Mouse (Mus musculus) megakaryocyte, embryonic 14.5 days (primary cell): ENCODE results near the gene Plaa. TPM values are rescaled to one million over a fixed set of nuclear protein-coding genes. Genes with fewer than 3 reads are reported as not detected.

Experiments
- H3K27me3 ChIP-seq: replicated peaks from 2 replicates; pipeline ENCODE3; 2012; ENCODE audit warnings: inconsistent platforms
- H3K36me3 ChIP-seq: replicated peaks from 2 replicates; pipeline ENCODE3; 2012; ENCODE audit warnings: low read length, inconsistent platforms, mixed read lengths
- H3K4me1 ChIP-seq: 2 replicates; pipeline ENCODE4 v1.6.1; 2012; ENCODE audit warnings: inconsistent platforms
- H3K4me3 ChIP-seq: replicated peaks from 2 replicates; pipeline ENCODE3; 2012; ENCODE audit warnings: moderate library complexity, mild to moderate bottlenecking, inconsistent platforms
- H3K9me3 ChIP-seq: 2 replicates; pipeline ENCODE4 v1.6.1; 2012; ENCODE audit warnings: inconsistent platforms
- FLI1 ChIP-seq: IDR thresholded peaks from 2 replicates; pipeline ENCODE4 v1.6.1; 2012; ENCODE audit warnings: low read length, inconsistent platforms, mixed read lengths
- GATA1 ChIP-seq: IDR thresholded peaks from 3 replicates; pipeline ENCODE4 v1.6.1; 2012; ENCODE audit warnings: mixed read lengths, low read length, inconsistent platforms, borderline replicate concordance
- polyA plus RNA-seq: library from polyadenylated mRNA; stranded (reverse); fragments of >175 nt; gene quantifications from 2 replicates; pipeline ENCODE4 v1.2.3, GENCODE M21; 2012; ENCODE audit warnings: low replicate concordance; ENCODE audit not compliant: insufficient read depth

Plaa gene
- polyA plus RNA-seq, 1 experiment, result 31.1 TPM

DNA sequence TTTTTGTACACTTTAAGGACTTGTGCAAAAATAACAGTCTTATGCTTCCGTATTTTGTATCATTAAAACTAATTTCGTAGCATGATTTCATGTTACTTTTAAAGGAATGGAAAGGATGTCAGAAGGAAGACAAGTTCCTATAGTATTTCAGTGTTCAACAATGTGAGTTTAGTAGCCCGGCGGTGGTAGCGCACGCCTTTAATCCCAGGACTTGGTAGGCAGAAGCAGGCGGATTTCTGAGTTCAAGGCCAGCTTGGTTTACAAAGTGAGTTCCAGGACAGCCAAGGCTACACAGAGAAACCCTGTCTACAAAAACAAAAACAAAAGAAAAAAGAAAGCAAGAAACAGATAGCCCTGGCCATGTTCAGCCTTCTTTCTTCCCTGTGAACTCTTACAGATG is 45.9 kb downstream of the Plaa start:
- H3K36me3 ChIP-seq, result no peaks in the 10 kb centered on the region
- TF ChIP-seq GATA1, result no peak
- peak overlapping the region; percentile 98 for H3K4me3 ChIP-seq
- H3K4me1 ChIP-seq, result peaks cover 20% of the 10 kb centered on the region
- no peaks in the 10 kb centered on the region for H3K9me3 ChIP-seq
- H3K27me3 ChIP-seq, result no peaks in the 10 kb centered on the region

DNA sequence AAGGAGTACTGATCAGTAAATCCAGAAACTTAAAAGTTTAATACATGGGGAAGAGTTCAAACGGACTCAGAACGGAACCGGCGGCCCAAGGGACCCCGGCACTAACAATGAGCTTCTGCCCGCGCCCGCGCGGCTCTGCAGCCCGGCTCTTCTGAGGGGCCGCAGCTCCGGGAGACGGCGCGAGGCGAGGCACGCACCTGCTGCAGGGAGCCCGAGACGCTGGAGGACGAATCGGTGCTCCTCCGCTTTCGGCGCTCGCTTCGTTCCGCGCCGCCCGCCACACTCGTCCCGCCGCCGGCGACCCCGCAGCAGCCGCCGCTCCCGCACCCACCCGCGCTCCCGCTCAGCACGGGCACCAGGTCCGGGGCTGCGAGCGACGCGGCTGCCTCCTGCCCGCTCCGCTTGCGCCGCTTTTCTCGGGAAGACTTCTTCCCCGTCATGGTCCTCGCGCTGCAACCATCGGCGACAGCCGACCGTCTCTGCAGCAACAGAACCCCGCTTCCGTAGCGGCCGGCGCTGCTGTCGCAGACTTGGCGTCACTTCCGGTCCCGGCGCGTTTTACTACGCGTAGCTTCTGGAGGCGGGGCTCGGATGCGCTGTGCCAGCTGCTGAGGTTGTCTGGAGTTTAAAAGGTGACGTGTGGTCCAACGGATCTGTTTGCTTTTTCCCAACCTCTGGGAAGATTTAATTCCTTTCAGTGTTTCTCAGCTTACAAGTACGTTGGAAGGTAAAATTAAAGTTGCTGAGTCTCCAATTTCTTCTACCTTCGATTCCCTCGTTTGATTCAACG is 46.6 kb downstream of the Plaa start, which contains the start of the genes Gm10306 and Caap1:
TSS of gene Gm10306 (plus strand) at position 282 of the 790 bp plus-strand sequence.
TSS of gene Caap1 (minus strand) at position 532 of the 790 bp plus-strand sequence.
- H3K9me3 ChIP-seq, result no peaks in the 10 kb centered on the region
- H3K27me3 ChIP-seq, result no peaks in the 10 kb centered on the region
- H3K4me3 ChIP-seq, result peak within 1 kb of the TSS; percentile 98
- H3K4me1 ChIP-seq, result peaks cover 20% of the 10 kb centered on the region
- TF ChIP-seq GATA1 (no peak), FLI1 (peak; percentile 90; the same call in 1 of the 2 replicates)
- H3K36me3 ChIP-seq, result no peaks in the 10 kb centered on the region

GRCm38 (mm10) chr4:94554955-94555494 is 48.0 kb downstream of the Plaa start:
- TF ChIP-seq GATA1 (no peak), FLI1 (no peak)
- Histone ChIP-seq H3K4me3 (peak overlapping the region; percentile 98), H3K27me3 (no peaks in the 10 kb centered on the region)

DNA sequence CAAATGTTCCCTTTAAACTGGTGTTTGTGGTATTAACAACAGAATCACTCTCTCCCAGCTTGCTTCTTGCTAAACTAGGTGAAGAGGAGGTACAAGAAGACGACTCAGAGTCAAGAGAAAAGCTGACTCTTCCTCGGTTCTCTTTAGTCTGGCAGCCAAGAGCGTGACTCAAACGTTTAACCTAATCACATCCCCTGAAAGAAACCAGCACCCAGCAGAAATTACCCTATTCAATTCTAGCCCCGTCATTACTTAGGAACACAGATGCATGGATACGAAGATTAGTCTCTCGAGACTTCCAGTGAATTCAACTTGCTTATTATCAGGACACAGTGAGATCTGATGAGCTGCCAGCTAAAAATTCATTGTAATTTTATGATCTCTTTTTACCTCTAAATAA is 58.7 kb downstream of the Plaa start:
- Histone ChIP-seq H3K9me3 (no peaks in the 10 kb centered on the region), H3K4me1 (no peaks in the 10 kb centered on the region; the same call in none of the 2 replicates), H3K27me3 (no peaks in the 10 kb centered on the region), H3K36me3 (peaks cover 79% of the 10 kb centered on the region), H3K4me3 (no peak overlapping the region)
- TF ChIP-seq GATA1 (no peak), FLI1 (no peak)

More at GRCm38 (mm10) chr4:94554955-94555494, 48.0 kb downstream of the Plaa start:
- H3K9me3 ChIP-seq, result no peaks in the 10 kb centered on the region
- peaks cover 20% of the 10 kb centered on the region for H3K4me1 ChIP-seq
- peaks cover 11% of the 10 kb centered on the region for H3K36me3 ChIP-seq

DNA sequence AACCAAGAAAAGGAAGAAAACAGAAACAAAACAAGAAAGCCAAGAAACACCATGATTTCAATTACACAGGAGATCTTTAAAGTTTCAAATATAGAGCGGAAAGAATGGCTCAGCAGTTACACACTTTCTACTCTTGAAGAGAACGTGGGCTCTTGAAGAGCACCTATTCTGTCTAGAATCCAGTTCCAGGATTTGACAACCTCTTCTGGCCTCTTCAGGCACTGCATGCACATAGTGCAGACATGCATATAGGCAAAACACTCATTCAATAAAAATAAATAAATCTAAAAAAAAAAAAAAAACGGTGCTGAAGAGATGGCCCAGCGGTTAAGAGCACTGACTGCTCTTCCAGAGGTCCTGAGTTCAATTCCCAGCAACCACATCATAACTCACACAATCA is 60.0 kb downstream of the Plaa start:
- Histone ChIP-seq H3K4me1 (peaks cover 12% of the 10 kb centered on the region), H3K9me3 (no peaks in the 10 kb centered on the region), H3K27me3 (no peaks in the 10 kb centered on the region), H3K36me3 (peaks cover 82% of the 10 kb centered on the region), H3K4me3 (no peak overlapping the region)
- TF ChIP-seq GATA1, result no peak
- no peak for TF ChIP-seq FLI1

DNA sequence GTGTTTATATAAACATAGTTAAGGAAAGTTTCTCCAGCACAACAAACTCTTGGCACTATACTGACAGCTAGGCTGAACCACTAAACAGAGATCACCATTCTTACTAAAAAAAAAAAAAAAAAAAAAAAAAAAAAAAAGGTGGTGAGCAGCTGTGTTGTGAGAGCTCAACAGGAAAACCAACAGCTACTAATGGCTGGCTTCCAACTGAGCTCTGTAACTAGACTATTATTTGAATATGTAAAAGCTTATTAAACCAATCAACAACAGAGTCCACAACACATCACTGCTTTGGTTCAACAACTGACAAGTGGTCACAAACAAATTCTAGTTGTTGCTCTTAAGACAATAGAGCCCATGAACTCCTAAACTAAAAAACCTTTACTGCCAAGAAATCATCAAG is 69.8 kb downstream of the Plaa start:
- Histone ChIP-seq H3K9me3 (no peaks in the 10 kb centered on the region), H3K4me1 (peaks cover 8% of the 10 kb centered on the region), H3K27me3 (no peaks in the 10 kb centered on the region), H3K4me3 (no peak overlapping the region), H3K36me3 (peaks cover 48% of the 10 kb centered on the region)
- no peak for TF ChIP-seq GATA1
- no peak for TF ChIP-seq FLI1

GRCm38 (mm10) chr4:94529448-94529847 is 73.6 kb downstream of the Plaa start:
- peaks cover 14% of the 10 kb centered on the region for H3K4me1 ChIP-seq
- no peaks in the 10 kb centered on the region for H3K9me3 ChIP-seq
- no peak overlapping the region for H3K4me3 ChIP-seq
- TF ChIP-seq FLI1, result no peak
- peaks cover 23% of the 10 kb centered on the region for H3K36me3 ChIP-seq
- no peaks in the 10 kb centered on the region for H3K27me3 ChIP-seq

DNA sequence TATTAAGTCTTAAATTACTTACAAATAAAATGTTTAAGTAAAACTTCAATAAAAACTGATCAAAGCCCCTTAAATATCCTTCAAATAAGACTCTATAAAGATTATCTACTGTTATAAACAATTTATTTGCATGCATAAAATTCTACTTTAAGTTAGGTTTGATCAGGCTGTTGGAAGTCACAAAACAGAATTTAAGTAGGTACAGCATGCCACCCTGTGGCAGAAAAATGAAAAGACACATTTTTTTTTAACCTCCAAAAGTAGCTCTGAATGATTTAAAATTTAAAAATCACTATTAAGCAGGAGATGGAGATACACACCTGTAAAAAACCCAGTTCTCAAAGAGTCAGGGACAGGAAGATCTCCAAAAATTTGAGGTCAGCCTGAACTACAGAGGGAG is 79.7 kb downstream of the Plaa start:
- peaks cover 11% of the 10 kb centered on the region; the same call in 1 of the 2 replicates for H3K4me1 ChIP-seq
- H3K36me3 ChIP-seq, result peaks cover 12% of the 10 kb centered on the region
- H3K27me3 ChIP-seq, result no peaks in the 10 kb centered on the region
- no peak for TF ChIP-seq FLI1
- H3K4me3 ChIP-seq, result no peak overlapping the region
- H3K9me3 ChIP-seq, result no peaks in the 10 kb centered on the region

GRCm38 (mm10) chr4:94517631-94518030 is 85.4 kb downstream of the Plaa start:
- Histone ChIP-seq H3K4me3 (no peak overlapping the region), H3K27me3 (no peaks in the 10 kb centered on the region), H3K9me3 (no peaks in the 10 kb centered on the region), H3K4me1 (no peaks in the 10 kb centered on the region; the same call in 1 of the 2 replicates), H3K36me3 (peaks cover 30% of the 10 kb centered on the region)
- TF ChIP-seq GATA1, result no peak
- no peak for TF ChIP-seq FLI1

Other genes starting within 250 kb of the Plaa start
- not detected in 2 replicates for gene Gm10306, start 46.7 kb downstream of the Plaa start, polyA plus RNA-seq
- 3.7 TPM in 1 of 2 replicates, not detected in the other for gene Caap1, start 46.4 kb downstream of the Plaa start, polyA plus RNA-seq
- gene Ift74, start 11.2 kb upstream of the Plaa start, polyA plus RNA-seq, result 0.89 TPM in 1 of 2 replicates, not detected in the other
- gene Lrrc19, start 46.9 kb upstream of the Plaa start, polyA plus RNA-seq, result not detected in 2 replicates
- 0.12 TPM in 1 of 2 replicates, not detected in the other for gene Tek, start 136.0 kb upstream of the Plaa start, polyA plus RNA-seq